Mouse (Mus musculus) forebrain, embryonic 10.5 days (tissue): ENCODE results near the gene Zfp985. TPM values are rescaled to one million over a fixed set of nuclear protein-coding genes. Genes with fewer than 3 reads are reported as not detected.
"Not testable (repeated sequence)": the region's sequence is repeated elsewhere in the genome, so short reads cannot be mapped to it uniquely, and the experiment has no call there.

Source experiments
- DNase-seq: peaks from one replicate; pipeline ENCODE4 v3.0.0-alpha.2; 2017; ENCODE audit warnings: low spot score; ENCODE audit errors: extremely low spot score
- H3K27ac ChIP-seq: fragments of 300-500 bp; sonication (generic); 2 replicates; pipeline ENCODE4 v1.5.1; 2016; ENCODE audit warnings: mild to moderate bottlenecking
- H3K27me3 ChIP-seq: fragments of 300-500 bp; sonication (generic); 2 replicates; pipeline ENCODE4 v1.6.1; 2016; ENCODE audit warnings: mild to moderate bottlenecking; ENCODE audit not compliant: poor library complexity, severe bottlenecking
- H3K36me3 ChIP-seq: fragments of 300-500 bp; sonication (generic); replicated peaks from 2 replicates; pipeline ENCODE4 v1.6.1; 2016; ENCODE audit warnings: mild to moderate bottlenecking, moderate library complexity
- H3K4me1 ChIP-seq: fragments of 300-500 bp; sonication (generic); 2 replicates; pipeline ENCODE4 v1.6.1; 2016
- H3K4me3 ChIP-seq: fragments of 300-500 bp; sonication (generic); 2 replicates; pipeline ENCODE4 v1.5.1; 2016; ENCODE audit warnings: mild to moderate bottlenecking, moderate library complexity
- H3K9me3 ChIP-seq: fragments of 300-500 bp; sonication (generic); 2 replicates; pipeline ENCODE4 v1.6.1; 2016; ENCODE audit warnings: mild to moderate bottlenecking, moderate library complexity
- WGBS: fragments of 180-500 bp; shearing (Covaris S2); methylation state at CpG from one replicate; pipeline ENCODE4 v1.1.7; 2016; 5-methylcytosine and 5-hydroxymethylcytosine counted together
- polyA plus RNA-seq: library from polyadenylated mRNA; unstranded; fragments of >200 nt; fragmentation: Nextera tagmentation; extraction: Ambion mirVana; gene quantifications from 2 replicates; pipeline ENCODE4 v1.2.1, GENCODE M21; 2016

The Zfp985 gene
- polyA plus RNA-seq, 1 experiment from 2014 or later, result 0.06 TPM

DNA sequence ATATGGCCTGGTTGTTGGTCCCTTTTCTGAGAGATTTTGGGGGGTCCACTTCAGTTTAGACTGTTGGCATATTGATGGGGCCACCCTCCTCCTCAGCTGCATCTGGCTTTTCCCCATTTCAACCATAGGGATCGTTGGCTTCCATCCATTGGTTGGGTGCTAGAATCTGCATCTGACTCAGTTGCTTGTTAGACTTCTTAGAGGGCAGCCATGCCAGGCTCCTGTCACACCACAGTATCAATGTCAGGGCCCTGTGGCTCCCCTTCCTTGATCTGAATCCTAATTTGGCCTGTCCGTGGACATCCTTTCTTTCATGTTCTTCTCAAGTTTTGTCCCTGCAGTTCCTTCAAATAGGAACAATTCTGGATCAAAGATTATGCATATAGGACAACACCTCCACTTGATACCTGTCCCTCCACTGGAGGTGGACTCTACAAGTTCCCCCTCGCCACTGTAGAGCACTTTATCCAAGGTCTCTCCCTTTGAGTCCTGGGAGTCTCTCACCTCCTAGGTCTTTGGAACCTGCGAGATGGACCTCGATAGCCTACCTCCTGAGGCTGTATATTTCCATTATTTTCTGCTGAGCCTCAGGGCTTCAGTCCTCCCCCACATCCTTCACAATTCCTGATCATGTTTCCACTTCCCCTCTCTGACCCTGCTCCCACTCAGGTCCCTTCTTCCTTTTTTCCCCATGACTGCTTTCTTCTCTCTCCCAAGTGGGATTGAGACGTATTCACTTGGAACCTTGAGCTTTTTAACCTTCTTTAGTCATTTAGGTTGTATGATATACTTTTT, 12.5 kb downstream of the Zfp985 start:
- no peaks in the 10 kb centered on the region for H3K4me1 ChIP-seq
- no peak for DNase-seq
- WGBS, result 75% methylated on average over 6 of the region's 6 CpGs
- H3K27ac ChIP-seq, result no peak overlapping the region
- H3K36me3 ChIP-seq, result no peaks in the 10 kb centered on the region
- H3K4me3 ChIP-seq, result no peak overlapping the region
- peaks cover 35% of the 10 kb centered on the region; the same call in 1 of the 2 replicates for H3K9me3 ChIP-seq
- H3K27me3 ChIP-seq, result no peaks in the 10 kb centered on the region

DNA sequence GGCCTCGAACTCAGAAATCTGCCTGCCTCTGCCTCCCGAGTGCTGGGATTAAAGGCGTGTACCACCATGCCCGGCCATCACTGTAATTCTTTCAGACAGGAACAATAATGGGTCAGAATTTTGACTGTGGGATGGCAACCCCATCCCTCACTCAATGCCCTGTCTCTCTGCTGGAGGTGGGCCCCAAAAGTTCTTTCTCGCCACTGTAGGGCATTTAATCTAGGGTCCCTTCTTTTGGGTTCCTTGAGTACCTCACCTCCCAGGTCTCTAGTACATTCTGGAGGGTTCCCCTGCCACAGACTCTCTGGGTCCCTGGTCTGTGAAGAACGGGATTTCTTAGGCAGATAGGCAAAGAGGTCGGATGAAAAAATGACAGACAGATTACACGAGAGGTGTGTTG, 18.1 kb downstream of the Zfp985 start:
- not testable (repeated sequence) for H3K27me3 ChIP-seq

DNA sequence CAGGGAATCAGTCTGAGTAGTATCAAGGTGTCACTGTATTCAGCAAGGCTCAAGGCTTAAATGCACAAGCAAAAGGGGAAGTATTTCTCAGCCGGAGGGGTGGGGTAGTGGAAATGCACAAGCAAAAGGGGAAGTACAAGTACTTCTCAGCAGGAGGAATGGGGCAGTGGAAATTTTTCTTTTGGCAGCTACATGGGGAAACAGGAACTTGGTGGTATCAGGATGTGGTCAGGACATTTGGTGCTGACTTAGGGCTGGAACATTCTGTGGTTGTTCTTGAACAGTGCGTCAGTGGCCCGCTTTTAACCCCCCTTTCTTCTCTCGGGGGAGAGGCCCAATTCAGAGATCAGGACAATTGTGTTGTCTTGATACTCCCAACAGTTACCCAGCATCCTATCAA, 26.3 kb downstream of the Zfp985 start:
- not testable (repeated sequence) for H3K27me3 ChIP-seq, H3K4me3 ChIP-seq, H3K36me3 ChIP-seq, DNase-seq, H3K4me1 ChIP-seq, H3K27ac ChIP-seq
- WGBS, result 93% methylated on average over 4 of the region's 4 CpGs
- H3K9me3 ChIP-seq, result peaks cover 24% of the 10 kb centered on the region

More for the DNA sequence above, 18.1 kb downstream of the Zfp985 start:
- 88% methylated on average over 8 of the region's 8 CpGs for WGBS
- H3K4me3 ChIP-seq, H3K36me3 ChIP-seq, H3K27ac ChIP-seq, H3K4me1 ChIP-seq, DNase-seq: not testable (repeated sequence)
- peaks cover 32% of the 10 kb centered on the region for H3K9me3 ChIP-seq

DNA sequence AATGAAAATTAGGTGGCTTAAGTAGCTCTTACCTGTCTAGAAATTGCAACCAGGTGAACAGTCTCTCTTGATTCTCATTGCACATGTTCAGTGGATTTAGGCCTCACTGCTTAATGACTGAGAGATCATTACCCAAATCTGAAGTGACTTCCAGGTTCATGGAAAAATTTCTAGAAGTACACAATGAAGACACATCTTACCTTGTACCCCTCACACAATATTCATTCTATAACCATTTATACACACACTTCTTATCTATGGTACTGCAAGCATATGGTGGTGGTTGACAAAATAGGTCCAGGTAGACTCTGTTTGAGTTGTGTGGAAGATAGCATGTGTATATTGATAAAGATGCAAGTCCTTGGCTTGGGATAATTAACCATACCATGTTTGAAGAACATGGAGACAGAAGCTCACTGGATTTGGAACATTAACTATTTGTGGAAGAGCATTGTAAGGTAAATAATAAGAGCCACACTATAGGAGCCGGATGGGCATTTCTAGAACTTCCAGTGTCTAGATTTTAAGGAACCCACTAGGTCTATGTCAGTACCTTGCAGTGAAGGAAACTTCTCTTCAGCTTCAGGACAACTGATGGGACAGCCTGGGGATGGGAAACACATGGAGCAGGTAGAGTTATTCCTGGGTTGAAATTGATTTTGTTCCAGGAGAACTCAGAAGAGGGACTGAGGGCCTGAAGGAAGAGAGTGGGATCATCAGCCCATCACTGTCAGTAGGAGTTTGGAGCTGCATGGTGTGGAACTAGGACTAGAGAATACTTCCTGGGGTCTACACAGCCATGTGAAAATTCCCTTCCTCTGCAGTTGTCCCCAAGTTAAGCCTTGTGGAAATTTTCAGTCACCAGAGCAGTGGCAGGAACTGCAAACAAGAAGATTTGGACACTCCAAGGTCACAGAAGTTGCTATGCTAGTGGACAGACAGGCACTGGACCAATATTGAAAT, 33.7 kb downstream of the Zfp985 start:
- H3K4me3 ChIP-seq, result no peak overlapping the region
- peaks cover 49% of the 10 kb centered on the region for H3K9me3 ChIP-seq
- H3K27ac ChIP-seq, result no peak overlapping the region
- 71% methylated on average over 1 of the region's 1 CpGs for WGBS
- H3K36me3 ChIP-seq, result no peaks in the 10 kb centered on the region
- no peak for DNase-seq
- H3K4me1 ChIP-seq, result no peaks in the 10 kb centered on the region
- H3K27me3 ChIP-seq, result no peaks in the 10 kb centered on the region

DNA sequence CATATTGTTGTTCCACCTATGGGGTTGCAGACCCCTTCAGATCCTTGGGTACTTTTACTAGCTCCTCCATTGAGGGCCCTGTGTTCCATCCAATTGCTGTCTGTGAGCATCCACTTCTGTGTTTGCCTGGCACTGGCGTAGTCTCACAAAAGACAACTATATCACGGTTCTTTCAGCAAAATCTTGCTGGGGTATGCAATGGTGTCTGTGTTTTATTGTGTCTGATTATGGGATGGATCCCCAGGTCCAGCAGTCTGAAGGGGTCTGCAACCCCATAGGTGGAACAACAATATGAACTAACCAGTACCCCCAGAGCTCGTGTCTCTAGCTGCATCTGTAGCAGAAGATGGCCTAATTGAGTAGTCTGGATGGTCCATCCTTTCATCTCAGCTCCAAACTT, 41.6 kb downstream of the Zfp985 start:
- not testable (repeated sequence) for H3K27me3 ChIP-seq, H3K4me1 ChIP-seq, H3K27ac ChIP-seq, H3K36me3 ChIP-seq, H3K4me3 ChIP-seq, DNase-seq
- WGBS, result 89% methylated on average over 3 of the region's 3 CpGs
- peaks cover 19% of the 10 kb centered on the region for H3K9me3 ChIP-seq

DNA sequence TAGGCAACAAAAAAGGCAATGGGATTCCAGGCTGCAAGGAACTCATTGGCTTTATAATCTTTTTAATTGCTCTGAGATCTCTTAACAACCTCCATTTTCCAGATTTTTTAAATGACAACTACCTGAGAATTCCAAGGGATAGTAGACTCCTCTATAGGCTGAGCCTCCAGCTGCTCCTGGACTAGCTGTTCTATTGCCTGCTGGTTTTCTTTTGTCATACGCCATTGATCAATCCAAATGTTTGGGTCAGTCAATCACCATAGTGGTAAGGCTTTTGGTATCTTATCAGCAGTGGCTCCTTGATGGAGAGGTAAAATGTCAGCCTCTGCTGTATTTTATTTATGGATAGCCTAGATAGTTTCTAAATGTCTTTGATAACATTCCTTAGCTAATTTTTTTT, 44.6 kb downstream of the Zfp985 start:
- DNase-seq, result no peak
- Histone ChIP-seq H3K36me3 (no peaks in the 10 kb centered on the region), H3K27me3 (no peaks in the 10 kb centered on the region), H3K27ac (no peak overlapping the region), H3K4me3 (no peak overlapping the region), H3K9me3 (peaks cover 19% of the 10 kb centered on the region), H3K4me1 (no peaks in the 10 kb centered on the region)
- WGBS, result 54% methylated on average over 1 of the region's 1 CpGs

DNA sequence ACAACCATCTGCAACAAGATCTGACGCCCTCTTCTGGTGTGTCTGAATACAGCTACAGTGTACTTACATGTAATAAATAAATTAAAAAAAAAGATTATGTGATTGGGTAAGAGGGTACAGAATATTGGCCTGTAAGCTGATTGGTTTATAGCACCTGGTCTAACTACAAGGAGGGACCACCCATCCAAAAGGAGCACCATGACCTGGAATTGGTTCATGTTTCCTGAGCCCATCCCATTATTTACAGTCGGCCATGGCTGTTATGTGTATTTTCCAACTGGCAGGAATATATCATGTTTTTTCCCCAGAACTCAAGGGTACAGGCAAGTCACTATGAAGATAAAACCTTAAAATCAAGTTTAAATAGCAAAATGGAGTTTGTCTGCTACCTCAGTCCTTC, 45.8 kb downstream of the Zfp985 start:
- no peak overlapping the region for H3K27ac ChIP-seq
- no peak for DNase-seq
- no peak overlapping the region for H3K4me3 ChIP-seq
- peaks cover 19% of the 10 kb centered on the region for H3K9me3 ChIP-seq
- no peaks in the 10 kb centered on the region for H3K27me3 ChIP-seq
- 69% methylated on average over 2 of the region's 2 CpGs for WGBS
- no peaks in the 10 kb centered on the region for H3K36me3 ChIP-seq
- no peaks in the 10 kb centered on the region for H3K4me1 ChIP-seq

DNA sequence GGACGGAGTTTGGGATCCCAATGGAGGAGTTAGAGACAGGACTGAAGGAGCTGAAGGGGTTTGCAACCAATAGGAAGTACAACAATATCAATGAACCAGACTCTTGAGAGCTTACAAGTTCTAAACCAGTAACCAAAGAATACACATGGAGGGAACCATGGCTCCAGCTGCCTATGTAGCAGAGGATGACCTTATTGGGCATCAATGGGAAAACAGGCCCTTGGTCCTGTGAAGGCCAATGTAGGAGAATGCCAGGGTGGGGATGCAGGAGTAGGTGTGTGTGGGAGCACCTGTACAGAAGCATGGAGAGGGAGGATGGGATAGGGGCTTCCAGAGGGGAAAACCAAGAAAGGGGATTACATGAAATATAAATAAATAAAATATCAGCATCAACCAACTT, 48.8 kb downstream of the Zfp985 start:
- Histone ChIP-seq H3K27me3 (no peaks in the 10 kb centered on the region), H3K4me3 (no peak overlapping the region), H3K36me3 (no peaks in the 10 kb centered on the region), H3K27ac (no peak overlapping the region), H3K4me1 (no peaks in the 10 kb centered on the region), H3K9me3 (peaks cover 16% of the 10 kb centered on the region)
- DNase-seq, result no peak
- WGBS, result 60% methylated on average over 1 of the region's 1 CpGs

DNA sequence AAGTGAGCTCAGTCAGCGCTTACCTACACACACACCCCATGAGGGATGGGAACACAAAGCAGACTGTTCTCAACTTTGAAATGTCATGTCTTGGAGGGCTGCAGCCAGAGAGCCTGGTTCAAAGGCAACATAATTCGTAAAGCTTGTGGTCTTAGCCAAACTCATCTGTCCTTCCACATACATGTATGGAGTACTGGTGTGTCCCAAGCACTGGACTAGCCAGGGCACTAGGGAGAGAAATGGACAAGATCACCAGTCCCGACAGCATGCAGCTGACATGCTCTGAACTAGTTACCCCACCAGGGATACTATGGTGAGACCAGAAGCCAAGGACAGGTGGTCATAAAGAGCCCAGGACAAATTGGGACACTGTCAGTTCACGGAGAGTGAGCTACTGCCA, 50.7 kb downstream of the Zfp985 start:
- WGBS, result 86% methylated on average over 4 of the region's 4 CpGs
- H3K36me3 ChIP-seq, result no peaks in the 10 kb centered on the region
- peaks cover 13% of the 10 kb centered on the region for H3K9me3 ChIP-seq
- no peak for DNase-seq
- no peak overlapping the region for H3K27ac ChIP-seq
- H3K4me1 ChIP-seq, result no peaks in the 10 kb centered on the region
- H3K4me3 ChIP-seq, result no peak overlapping the region
- no peaks in the 10 kb centered on the region for H3K27me3 ChIP-seq

DNA sequence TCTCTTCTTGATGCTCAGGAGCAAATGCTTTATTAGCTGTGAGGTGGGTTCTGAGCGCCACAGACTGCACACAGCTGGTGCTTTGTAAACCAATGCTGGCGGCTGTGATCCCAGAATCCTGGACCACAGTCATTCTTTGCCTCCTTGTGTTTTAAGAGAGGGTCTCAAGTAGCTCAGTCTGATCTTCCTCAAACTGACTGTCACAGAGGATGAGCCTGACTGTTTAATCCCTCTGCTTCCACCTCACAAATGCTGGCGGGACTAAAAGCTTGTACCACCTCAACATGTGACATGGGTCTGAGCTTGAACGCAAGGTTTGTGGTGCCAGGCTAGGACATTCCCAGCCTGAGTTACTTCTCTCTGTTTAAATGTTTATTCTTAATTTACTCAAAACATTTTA, 52.4 kb downstream of the Zfp985 start:
- 81% methylated on average over 4 of the region's 4 CpGs for WGBS

DNA sequence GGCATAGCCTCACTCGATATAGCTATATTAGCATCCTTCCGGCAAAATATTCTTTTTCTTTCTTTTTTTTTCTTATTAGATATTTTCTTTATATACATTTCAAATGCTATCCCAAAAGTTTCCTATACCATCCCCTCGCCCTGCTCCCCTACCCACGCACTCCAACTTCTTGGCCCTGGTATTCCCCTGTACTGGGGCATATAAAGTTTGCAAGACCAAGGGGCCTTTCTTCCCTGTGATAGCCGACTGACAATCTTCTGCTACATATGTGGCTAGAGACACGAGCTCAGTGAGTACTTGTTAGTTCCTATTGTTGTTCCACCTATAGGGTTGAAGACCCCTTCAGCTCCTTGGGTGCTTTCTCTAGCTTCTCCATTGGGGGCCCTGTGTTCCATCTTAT, 53.4 kb downstream of the Zfp985 start:
- H3K27ac ChIP-seq, H3K36me3 ChIP-seq, H3K27me3 ChIP-seq, H3K4me3 ChIP-seq, DNase-seq, H3K4me1 ChIP-seq, H3K9me3 ChIP-seq: not testable (repeated sequence)
- WGBS, result 87% methylated on average over 6 of the region's 6 CpGs

More for the DNA sequence above, 52.4 kb downstream of the Zfp985 start:
- Histone ChIP-seq H3K36me3 (no peaks in the 10 kb centered on the region), H3K4me3 (no peak overlapping the region), H3K27ac (no peak overlapping the region), H3K4me1 (no peaks in the 10 kb centered on the region), H3K9me3 (peaks cover 6% of the 10 kb centered on the region; the same call in 1 of the 2 replicates), H3K27me3 (no peaks in the 10 kb centered on the region)
- DNase-seq, result no peak

DNA sequence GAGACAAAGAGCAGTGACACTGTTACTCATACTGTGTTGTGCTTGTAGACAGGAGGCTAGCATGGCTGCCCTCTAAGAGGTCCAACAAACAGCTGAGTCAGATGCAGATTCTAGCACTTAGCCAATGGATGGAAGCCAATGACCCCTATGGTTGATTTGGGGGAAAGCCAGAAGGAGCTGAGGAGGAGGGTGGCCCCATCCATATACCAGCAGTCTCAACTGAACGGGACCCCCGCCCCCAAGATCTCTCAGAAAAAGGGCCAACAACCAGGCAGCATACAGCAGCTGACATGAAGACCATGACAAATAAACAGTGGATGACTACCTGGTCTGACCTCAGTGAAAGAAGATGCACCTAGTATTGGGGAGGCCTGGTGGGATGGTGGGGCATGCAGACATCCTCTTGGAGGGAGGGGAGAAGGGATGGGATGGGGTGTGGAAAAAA, 80.8 kb downstream of the Zfp985 start:
- H3K9me3 ChIP-seq, DNase-seq, H3K27ac ChIP-seq, H3K4me3 ChIP-seq, H3K27me3 ChIP-seq, H3K4me1 ChIP-seq, H3K36me3 ChIP-seq: not testable (repeated sequence)
- no CpG with 5 or more reads among the region's 2 CpGs for WGBS
